Mouse (Mus musculus) kidney, postnatal 4 days (tissue): ENCODE data around the gene Myo16.
A peak's percentile ranks its signal among the peaks of the same experiment; 100 is the strongest.

Experiments
- DNase-seq, 2 experiments: peaks; one replicate each; pipeline ENCODE4 v3.0.0; 2021; ENCODE audit warnings: mixed read lengths in 2 of 2

The Myo16 gene

GRCm38 (mm10) chr8:10177131-10177530 is 23.4 kb downstream of the Myo16 start:
- DNase-seq: no peak

- no peak for DNase-seq
These were observed 25.3 kb downstream of the Myo16 start for GRCm38 (mm10) chr8:10178986-10179385.

- DNase-seq: no peak
These were observed 36.9 kb downstream of the Myo16 start for GRCm38 (mm10) chr8:10190607-10191006.

GRCm38 (mm10) chr8:10198164-10198563 is 44.5 kb downstream of the Myo16 start:
- DNase-seq: no peak

GRCm38 (mm10) chr8:10199301-10199700 is 45.6 kb downstream of the Myo16 start:
- no peak for DNase-seq

- DNase-seq: peak; percentile 4
These were observed 46.3 kb downstream of the Myo16 start for GRCm38 (mm10) chr8:10200042-10200441.

GRCm38 (mm10) chr8:10215023-10215422 is 61.3 kb downstream of the Myo16 start:
- DNase-seq: no peak

- DNase-seq: no peak
These were observed 66.1 kb downstream of the Myo16 start for GRCm38 (mm10) chr8:10219761-10220276.

GRCm38 (mm10) chr8:10222770-10223169 is 69.1 kb downstream of the Myo16 start:
- no peak for DNase-seq

- DNase-seq: no peak
These were observed 70.0 kb downstream of the Myo16 start for GRCm38 (mm10) chr8:10223528-10224194.

GRCm38 (mm10) chr8:10224305-10224971 is 70.7 kb downstream of the Myo16 start:
- DNase-seq: no peak

- no peak for DNase-seq
These were observed 71.3 kb downstream of the Myo16 start for GRCm38 (mm10) chr8:10225018-10225417.

GRCm38 (mm10) chr8:10230746-10231369 is 77.1 kb downstream of the Myo16 start:
- peak; percentile 37 to 62 for DNase-seq

- no peak for DNase-seq
These were observed 80.8 kb downstream of the Myo16 start for GRCm38 (mm10) chr8:10234516-10234915.

GRCm38 (mm10) chr8:10243344-10243743 is 89.6 kb downstream of the Myo16 start:
- DNase-seq: no peak

- no peak for DNase-seq
These were observed 95.4 kb downstream of the Myo16 start for GRCm38 (mm10) chr8:10249156-10249555.

- peak; percentile 22 to 30 for DNase-seq
These were observed 102.0 kb downstream of the Myo16 start for GRCm38 (mm10) chr8:10255741-10256140.

GRCm38 (mm10) chr8:10256563-10256962 is 102.9 kb downstream of the Myo16 start:
- no peak for DNase-seq

GRCm38 (mm10) chr8:10270094-10270493 is 116.4 kb downstream of the Myo16 start:
- no peak for DNase-seq

GRCm38 (mm10) chr8:10292600-10292999 is 138.9 kb downstream of the Myo16 start:
- DNase-seq: no peak

- no peak for DNase-seq
These were observed 147.1 kb downstream of the Myo16 start for GRCm38 (mm10) chr8:10300797-10301196.

GRCm38 (mm10) chr8:10303061-10303460 is 149.3 kb downstream of the Myo16 start:
- no peak for DNase-seq

GRCm38 (mm10) chr8:10303992-10304391 is 150.3 kb downstream of the Myo16 start:
- DNase-seq: no peak

- DNase-seq: no peak
These were observed 151.0 kb downstream of the Myo16 start for GRCm38 (mm10) chr8:10304721-10305120.
